Mouse (Mus musculus) C2C12 (cell line): Measurements from ENCODE around the gene Barhl1.

Experiments
- CTCF ChIP-seq: IDR thresholded peaks from one replicate; pipeline ENCODE4 v1.5.1; 2011; ENCODE audit not compliant: control insufficient read depth, insufficient read depth, insufficient read length
- MYOD1 ChIP-seq: IDR thresholded peaks from one replicate; pipeline ENCODE4 v1.6.1; 2011; ENCODE audit warnings: low read depth; ENCODE audit not compliant: control insufficient read depth, insufficient read length
- USF1 ChIP-seq: IDR thresholded peaks from one replicate; pipeline ENCODE4 v1.6.1; 2011; ENCODE audit warnings: low read depth, mild to moderate bottlenecking, control low read depth, moderate library complexity

GRCm38 (mm10) chr2:28895876-28896275 is 20.6 kb downstream of the Barhl1 start:
- no peak for TF ChIP-seq CTCF
- TF ChIP-seq MYOD1, result no peak
- no peak for TF ChIP-seq USF1
